Mouse (Mus musculus) midbrain, embryonic 16.5 days (tissue): ENCODE data around the gene Cabin1. TPM values are rescaled to one million over a fixed set of nuclear protein-coding genes. Genes with fewer than 3 reads are reported as not detected.
A peak's percentile ranks its signal among the peaks of the same experiment; 100 is the strongest.

Experiments used
- ATAC-seq: fragments of 200-750 bp; cut with Nextera tagmentation; 2 replicates; pipeline ENCODE4 v1.8.0; 2017; ENCODE audit warnings: moderate TSS enrichment
- H3K27ac ChIP-seq: fragments of 300-500 bp; sonication (generic); 2 replicates; pipeline ENCODE4 v1.5.1; 2014; ENCODE audit warnings: mild to moderate bottlenecking, low read length, mixed read lengths
- H3K27me3 ChIP-seq: fragments of 300-500 bp; sonication (generic); 2 replicates; pipeline ENCODE4 v1.6.1; 2014; ENCODE audit warnings: low read depth, low read length, mixed read lengths; ENCODE audit not compliant: control insufficient read depth, insufficient read depth
- H3K36me3 ChIP-seq: fragments of 300-500 bp; sonication (generic); 2 replicates; pipeline ENCODE4 v1.6.1; 2014; ENCODE audit warnings: mild to moderate bottlenecking, low read length, moderate library complexity, mixed read lengths; ENCODE audit not compliant: control insufficient read depth, insufficient read depth
- H3K4me1 ChIP-seq: fragments of 300-500 bp; sonication (generic); 2 replicates; pipeline ENCODE4 v1.6.1; 2014; ENCODE audit warnings: mild to moderate bottlenecking, low read length, mixed read lengths; ENCODE audit not compliant: control insufficient read depth, insufficient read depth
- H3K4me2 ChIP-seq: fragments of 300-500 bp; sonication (generic); 2 replicates; pipeline ENCODE4 v1.6.1; 2014; ENCODE audit warnings: mild to moderate bottlenecking, low read length, mixed read lengths
- H3K4me3 ChIP-seq: fragments of 300-500 bp; sonication (generic); 2 replicates; pipeline ENCODE4 v1.5.1; 2014; ENCODE audit warnings: low read depth, mild to moderate bottlenecking, low read length, moderate library complexity, mixed read lengths
- H3K9ac ChIP-seq: fragments of 300-500 bp; sonication (generic); 2 replicates; pipeline ENCODE4 v1.6.1; 2014; ENCODE audit warnings: low read depth, low read length, mixed read lengths
- H3K9me3 ChIP-seq: fragments of 300-500 bp; sonication (generic); replicated peaks from 2 replicates; pipeline ENCODE4 v1.6.1; 2014; ENCODE audit warnings: mild to moderate bottlenecking, low read length, mixed read lengths; ENCODE audit not compliant: control insufficient read depth, poor library complexity, severe bottlenecking
- whole genome bisulfite sequencing: fragments of 180-500 bp; shearing (Covaris S2); extraction: QIAGEN DNeasy Blood & Tissue Kit; methylation state at CpG from one replicate; pipeline ENCODE4 v1.1.7; 2014; 5-methylcytosine and 5-hydroxymethylcytosine counted together
- polyA plus RNA-seq: library from polyadenylated mRNA; unstranded; fragments of >200 nt; fragmentation: Nextera tagmentation; extraction: Ambion mirVana; gene quantifications from 2 replicates; pipeline ENCODE4 v1.2.1, GENCODE M21; 2015

Gene Cabin1
- polyA plus RNA-seq, 1 experiment from 2014 or later, result 32.7 TPM

DNA sequence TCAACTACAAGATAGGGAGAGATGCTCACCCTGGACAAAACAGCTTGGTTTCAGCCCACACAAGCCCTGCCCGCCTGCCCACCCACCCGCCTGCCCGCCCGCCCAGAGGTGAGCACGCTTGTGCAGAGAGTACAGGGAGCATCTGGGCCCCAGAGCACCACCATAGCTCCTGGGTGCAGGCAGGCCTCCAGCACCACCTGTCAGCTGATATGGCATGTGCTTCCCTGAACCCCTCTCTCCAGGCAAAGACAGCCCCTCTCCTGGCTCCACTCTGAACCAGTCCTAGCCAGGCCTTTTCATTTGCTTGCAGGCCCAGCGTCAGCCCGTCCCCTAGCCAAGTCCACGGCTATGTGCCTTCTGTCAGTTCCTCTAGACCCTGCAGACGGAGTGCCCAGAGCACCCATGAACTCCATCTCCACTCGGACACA lies 83.6 kb downstream of the Cabin1 start:
- Histone ChIP-seq H3K9ac (no peak overlapping the region), H3K36me3 (peaks cover 4% of the 10 kb centered on the region; the same call in 1 of the 2 replicates), H3K4me2 (no peak overlapping the region), H3K9me3 (no peaks in the 10 kb centered on the region), H3K4me3 (no peak overlapping the region), H3K27ac (no peak overlapping the region), H3K27me3 (no peaks in the 10 kb centered on the region), H3K4me1 (peaks cover 20% of the 10 kb centered on the region)
- WGBS, result 89% methylated on average over 9 of the region's 10 CpGs
- no peak for ATAC-seq

DNA sequence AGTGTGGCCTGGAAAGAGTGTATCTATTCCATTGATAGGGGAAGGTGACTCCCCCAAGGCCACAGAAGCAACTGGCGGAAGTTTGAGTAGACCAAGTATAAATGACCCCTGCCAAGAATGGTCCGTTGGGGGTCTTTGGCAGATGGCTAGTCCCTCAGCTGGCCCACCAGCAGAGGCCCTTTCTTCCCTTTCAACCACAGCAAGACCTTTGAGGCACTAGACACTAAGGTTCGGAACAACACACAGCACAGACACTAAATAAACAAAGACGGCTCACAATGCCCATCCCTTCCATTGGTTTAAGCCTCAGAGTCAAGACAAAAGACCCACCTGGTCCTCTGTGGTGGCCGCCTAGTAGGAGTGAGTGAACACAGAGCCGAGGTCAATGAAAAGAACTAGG lies 84.9 kb downstream of the Cabin1 start:
- Histone ChIP-seq H3K36me3 (peaks cover 4% of the 10 kb centered on the region; the same call in 1 of the 2 replicates), H3K27me3 (no peaks in the 10 kb centered on the region), H3K9me3 (no peaks in the 10 kb centered on the region), H3K4me1 (peaks cover 9% of the 10 kb centered on the region), H3K9ac (no peak overlapping the region), H3K27ac (no peak overlapping the region), H3K4me3 (no peak overlapping the region), H3K4me2 (no peak overlapping the region)
- WGBS, result 79% methylated on average over 6 of the region's 6 CpGs
- ATAC-seq, result no peak

- H3K27me3 ChIP-seq, result no peaks in the 10 kb centered on the region
- no peak overlapping the region for H3K4me2 ChIP-seq
- no peak overlapping the region for H3K4me3 ChIP-seq
- no peak overlapping the region for H3K9ac ChIP-seq
- ATAC-seq, result no peak
- WGBS, result 76% methylated on average over 5 of the region's 5 CpGs
- no peak overlapping the region for H3K27ac ChIP-seq
- no peaks in the 10 kb centered on the region for H3K9me3 ChIP-seq
- H3K36me3 ChIP-seq, result peaks cover 2% of the 10 kb centered on the region; the same call in 1 of the 2 replicates
- no peaks in the 10 kb centered on the region for H3K4me1 ChIP-seq
Measured at GRCm38 (mm10) chr10:75677989-75678388, 86.2 kb downstream of the Cabin1 start.

DNA sequence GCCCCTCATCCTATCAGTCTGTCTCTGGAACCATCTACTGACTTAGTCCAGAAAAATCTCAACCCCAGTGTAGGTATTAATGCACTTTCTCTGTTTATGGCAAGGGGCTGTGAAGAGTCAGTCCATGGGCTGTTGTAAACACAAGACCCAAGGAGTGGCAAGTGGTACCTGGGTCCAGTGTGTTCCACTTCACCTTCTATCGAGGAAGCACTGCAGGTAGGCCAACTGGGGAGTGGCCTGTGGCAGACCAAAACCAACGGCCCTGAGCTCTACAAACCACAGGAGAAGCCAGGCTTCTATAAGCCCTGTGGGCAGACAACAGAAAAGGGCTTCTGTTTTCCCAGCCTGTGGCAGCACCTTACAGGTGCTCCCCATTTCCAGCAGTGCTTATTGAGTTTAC lies 86.6 kb downstream of the Cabin1 start:
- Histone ChIP-seq H3K27me3 (no peaks in the 10 kb centered on the region), H3K36me3 (no peaks in the 10 kb centered on the region; the same call in 1 of the 2 replicates), H3K4me2 (no peak overlapping the region), H3K27ac (no peak overlapping the region), H3K4me3 (no peak overlapping the region), H3K9ac (no peak overlapping the region), H3K9me3 (no peaks in the 10 kb centered on the region), H3K4me1 (no peaks in the 10 kb centered on the region)
- ATAC-seq, result no peak
- WGBS, result 93% methylated on average over 2 of the region's 2 CpGs

DNA sequence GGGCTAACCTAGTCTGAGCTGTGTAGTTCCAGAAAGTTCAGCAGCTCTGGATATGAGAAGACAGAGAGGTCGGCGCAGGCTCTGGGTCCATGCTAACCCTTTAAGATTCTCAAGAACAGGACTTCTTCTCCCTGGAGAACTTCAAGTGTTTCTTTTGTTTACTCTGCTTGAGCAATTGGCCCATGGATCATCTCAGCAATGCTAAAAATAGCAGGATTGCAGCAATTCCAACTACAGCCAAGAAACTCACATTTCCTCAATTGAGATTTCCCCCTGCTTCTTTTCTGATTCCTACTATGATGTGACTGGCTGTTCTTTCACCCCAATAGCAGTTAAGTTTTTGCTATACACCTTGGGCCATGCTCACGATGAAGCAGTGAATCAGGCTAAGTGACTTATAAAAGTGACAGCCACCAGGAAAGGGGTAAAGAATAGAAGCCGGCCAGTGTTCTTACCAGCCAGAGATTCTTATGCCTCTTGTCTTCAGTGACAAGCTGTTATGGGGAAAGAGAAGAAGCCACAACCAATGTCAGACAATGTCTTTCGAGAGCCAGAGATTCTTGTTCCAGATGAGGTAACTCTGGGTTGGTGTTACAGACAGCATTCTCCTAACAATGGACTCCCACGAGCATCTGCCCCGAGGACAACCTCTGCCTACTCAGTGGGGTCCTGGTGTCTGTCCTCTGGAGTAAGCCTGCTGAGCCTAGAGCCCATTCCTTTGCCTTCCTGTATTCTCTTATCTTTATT lies 87.1 kb downstream of the Cabin1 start:
- 83% methylated on average over 7 of the region's 7 CpGs for WGBS
- Histone ChIP-seq H3K36me3 (no peaks in the 10 kb centered on the region; the same call in 1 of the 2 replicates), H3K4me3 (no peak overlapping the region), H3K9me3 (no peaks in the 10 kb centered on the region), H3K4me1 (no peaks in the 10 kb centered on the region), H3K4me2 (no peak overlapping the region), H3K9ac (no peak overlapping the region), H3K27ac (no peak overlapping the region), H3K27me3 (no peaks in the 10 kb centered on the region)
- no peak for ATAC-seq

DNA sequence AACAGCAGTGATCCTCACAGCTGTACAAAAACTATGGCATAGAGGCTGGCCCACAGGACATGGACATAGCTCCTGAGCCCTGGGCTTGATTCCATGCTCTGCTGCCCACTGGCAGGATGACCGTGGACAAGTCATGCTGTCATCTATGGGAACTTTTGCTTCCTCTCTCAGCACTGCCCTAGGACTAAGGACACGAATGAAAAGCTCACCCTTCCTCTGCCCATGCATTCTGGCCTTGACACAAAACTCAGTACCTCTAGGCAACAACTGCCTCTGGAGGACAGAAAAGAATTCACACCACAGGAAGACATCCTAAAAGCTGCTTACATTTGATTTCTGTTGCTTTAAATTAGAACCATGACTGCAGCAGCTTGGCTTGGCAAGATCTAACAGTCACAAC lies 87.9 kb downstream of the Cabin1 start:
- Histone ChIP-seq H3K9me3 (no peaks in the 10 kb centered on the region), H3K4me2 (no peak overlapping the region), H3K36me3 (peaks cover 3% of the 10 kb centered on the region; the same call in 1 of the 2 replicates), H3K27me3 (no peaks in the 10 kb centered on the region), H3K4me3 (no peak overlapping the region), H3K27ac (no peak overlapping the region), H3K4me1 (no peaks in the 10 kb centered on the region), H3K9ac (no peak overlapping the region)
- 89% methylated on average over 2 of the region's 2 CpGs for WGBS
- no peak for ATAC-seq

- Histone ChIP-seq H3K4me1 (no peaks in the 10 kb centered on the region), H3K27me3 (no peaks in the 10 kb centered on the region), H3K4me3 (no peak overlapping the region), H3K36me3 (peaks cover 4% of the 10 kb centered on the region; the same call in 1 of the 2 replicates), H3K4me2 (no peak overlapping the region), H3K9ac (no peak overlapping the region), H3K9me3 (no peaks in the 10 kb centered on the region), H3K27ac (no peak overlapping the region)
- WGBS, result 84% methylated on average over 8 of the region's 8 CpGs
- no peak for ATAC-seq
Measured at GRCm38 (mm10) chr10:75675594-75675993, 88.5 kb downstream of the Cabin1 start.

- Histone ChIP-seq H3K4me1 (peaks cover 18% of the 10 kb centered on the region), H3K9me3 (no peaks in the 10 kb centered on the region), H3K27me3 (peaks cover 5% of the 10 kb centered on the region), H3K4me2 (no peak overlapping the region), H3K4me3 (no peak overlapping the region), H3K27ac (no peak overlapping the region), H3K36me3 (peaks cover 6% of the 10 kb centered on the region; the same call in 1 of the 2 replicates), H3K9ac (no peak overlapping the region)
- no peak for ATAC-seq
- WGBS, result 100% methylated on average over 1 of the region's 1 CpGs
Measured at GRCm38 (mm10) chr10:75669936-75670335, 94.2 kb downstream of the Cabin1 start.

GRCm38 (mm10) chr10:75667911-75668270 lies 96.2 kb downstream of the Cabin1 start:
- peak overlapping the region; percentile 68 for H3K9ac ChIP-seq
- peak; percentile 52 for ATAC-seq
- H3K27me3 ChIP-seq, result peaks cover 5% of the 10 kb centered on the region
- H3K4me3 ChIP-seq, result peak overlapping the region; percentile 45
- peak overlapping the region; percentile 76 for H3K4me2 ChIP-seq
- H3K9me3 ChIP-seq, result no peaks in the 10 kb centered on the region
- peaks cover 6% of the 10 kb centered on the region; the same call in 1 of the 2 replicates for H3K36me3 ChIP-seq
- peak overlapping the region; percentile 74; the same call in 1 of the 2 replicates for H3K27ac ChIP-seq
- peaks cover 18% of the 10 kb centered on the region for H3K4me1 ChIP-seq
- WGBS, result 3% methylated on average over 21 of the region's 23 CpGs
